Mouse (Mus musculus): ENCODE measurements around the gene Asb17. TPM values are rescaled to one million over a fixed set of nuclear protein-coding genes. Genes with fewer than 3 reads are reported as not detected.

The Asb17 gene
- polyA plus RNA-seq, 1 experiment: not detected

- TF ChIP-seq CTCF (IDR thresholded peaks at IDR 0.05; ENCODE audit: borderline replicate concordance, insufficient read depth, low read depth, low read length) (no peak), POLR2A (IDR thresholded peaks at IDR 0.05; ENCODE audit: borderline replicate concordance, insufficient read depth, low read length) (no peak)
- no peaks in the 10 kb centered on the region for H3K27me3 ChIP-seq (ENCODE audit: control insufficient read depth, insufficient read depth, low read length)
- 85% methylated on average over 1 of the region's 1 CpGs for WGBS
These were observed 57.9 kb downstream of the Asb17 start for GRCm38 (mm10) chr3:153901904-153902303.

GRCm38 (mm10) chr3:153902595-153902994, 58.6 kb downstream of the Asb17 start:
- no peak overlapping the region for H3K27ac ChIP-seq (ENCODE audit: insufficient read depth, low read length)
- TF ChIP-seq POLR2A (IDR thresholded peaks at IDR 0.05; ENCODE audit: borderline replicate concordance, insufficient read depth, low read length) (no peak), CTCF (IDR thresholded peaks at IDR 0.05; ENCODE audit: borderline replicate concordance, insufficient read depth, low read depth, low read length) (no peak)
- WGBS: 52% methylated on average over 3 of the region's 3 CpGs

More at GRCm38 (mm10) chr3:153901904-153902303, 57.9 kb downstream of the Asb17 start:
- no peak for DNase-seq
- Histone ChIP-seq H3K27ac (ENCODE audit: insufficient read depth, low read length) (no peak overlapping the region), H3K4me1 (ENCODE audit: control insufficient read depth, insufficient read depth, low read length) (no peaks in the 10 kb centered on the region), H3K4me3 (replicated peaks; ENCODE audit: insufficient read depth, low read depth, low read length) (no peak overlapping the region)

GRCm38 (mm10) chr3:153904586-153904985, 60.6 kb downstream of the Asb17 start:
- peak; percentile 53 to 61 for DNase-seq
- 33% methylated on average over 6 of the region's 6 CpGs for WGBS

More at GRCm38 (mm10) chr3:153902595-153902994, 58.6 kb downstream of the Asb17 start:
- H3K4me1 ChIP-seq (ENCODE audit: control insufficient read depth, insufficient read depth, low read length): no peaks in the 10 kb centered on the region
- H3K27me3 ChIP-seq (ENCODE audit: control insufficient read depth, insufficient read depth, low read length): no peaks in the 10 kb centered on the region
- no peak overlapping the region for H3K4me3 ChIP-seq (replicated peaks; ENCODE audit: insufficient read depth, low read depth, low read length)
- no peak for DNase-seq

More at GRCm38 (mm10) chr3:153904586-153904985, 60.6 kb downstream of the Asb17 start:
- H3K4me1 ChIP-seq (ENCODE audit: control insufficient read depth, insufficient read depth, low read length): no peaks in the 10 kb centered on the region; the same call in 1 of the 2 replicates
- H3K4me3 ChIP-seq (replicated peaks; ENCODE audit: insufficient read depth, low read depth, low read length): no peak overlapping the region
- TF ChIP-seq POLR2A (IDR thresholded peaks at IDR 0.05; ENCODE audit: borderline replicate concordance, insufficient read depth, low read length) (no peak), CTCF (IDR thresholded peaks at IDR 0.05; ENCODE audit: borderline replicate concordance, insufficient read depth, low read depth, low read length) (peak; percentile 71)
- no peaks in the 10 kb centered on the region for H3K27me3 ChIP-seq (ENCODE audit: control insufficient read depth, insufficient read depth, low read length)
- no peak overlapping the region for H3K27ac ChIP-seq (ENCODE audit: insufficient read depth, low read length)

Other genes with a start within 250 kb of the Asb17 start
- 11.9 and 14.6 TPM in 2 replicates for gene St6galnac3, start 119.0 kb upstream of the Asb17 start, polyA plus RNA-seq (2012; rRNA removed)
- 0.10 and 0.11 TPM in 2 replicates for gene Msh4, start 61.9 kb downstream of the Asb17 start, polyA plus RNA-seq (2012; rRNA removed)
- 89.2 and 95.7 TPM in 2 replicates for gene Rabggtb, start 68.8 kb downstream of the Asb17 start, polyA plus RNA-seq (2012; rRNA removed)
- gene Acadm, start 100.4 kb downstream of the Asb17 start, polyA plus RNA-seq (2012; rRNA removed): 58.4 and 59.4 TPM in 2 replicates
- 3.4 and 3.8 TPM in 2 replicates for gene Slc44a5, start 129.2 kb downstream of the Asb17 start, polyA plus RNA-seq (2012; rRNA removed)

All from cerebellum, adult 2 months (tissue).